Mouse (Mus musculus): ENCODE measurements around the gene Dlg1.

The Dlg1 gene

DNA sequence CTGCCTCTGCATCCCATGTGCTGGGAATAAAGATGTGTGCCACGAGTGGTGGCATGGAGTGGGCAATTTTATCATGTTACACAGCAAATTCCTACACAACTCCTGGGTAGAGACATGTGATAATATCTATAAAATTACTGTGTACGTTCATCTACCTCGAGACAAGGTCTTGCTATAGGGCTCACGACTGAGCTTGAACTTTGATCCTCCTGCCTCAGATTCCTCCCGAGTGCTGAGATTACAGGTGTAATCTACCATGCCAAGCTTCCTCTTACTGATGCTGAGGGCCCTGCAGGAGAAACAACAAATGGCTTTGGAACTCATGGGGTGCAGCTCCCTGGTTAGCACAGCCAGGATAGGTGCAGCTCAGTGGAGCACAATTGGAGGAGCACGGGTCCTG is 261.1 kb downstream of the Dlg1 start:
- no peak for TF ChIP-seq GATA4 (IDR thresholded peaks at IDR 0.05; ENCODE audit: insufficient replicate concordance, low read length)
